Mouse (Mus musculus) CH12.LX (cell line): ENCODE data around the gene Hist1h4h. TPM values are rescaled to one million over a fixed set of nuclear protein-coding genes. Genes with fewer than 3 reads are reported as not detected.

Experiments
- DNase-seq: peaks from one replicate; pipeline ENCODE4 v3.0.0-alpha.2; 2013; ENCODE audit errors: extremely low read depth
- H3K27ac ChIP-seq: 2 replicates; pipeline ENCODE4 v1.5.1; 2012; ENCODE audit warnings: low read depth, mild to moderate bottlenecking, control low read depth, moderate library complexity; ENCODE audit not compliant: insufficient read depth
- H3K27me3 ChIP-seq: replicated peaks from 2 replicates; pipeline ENCODE3; 2012; ENCODE audit warnings: inconsistent platforms
- H3K36me3 ChIP-seq, 2 experiments: replicated peaks in 1 of 2; 2 replicates each; pipeline versions ENCODE3 to v1.6.1; 2012; ENCODE audit warnings: inconsistent platforms in 1 of 2, low read length in 1 of 2, mild to moderate bottlenecking in 1 of 2, mixed read lengths in 1 of 2, moderate library complexity in 1 of 2; ENCODE audit not compliant: control insufficient read depth in 1 of 2, insufficient read depth in 1 of 2
- H3K4me1 ChIP-seq, 2 experiments: 2 replicates each; pipeline ENCODE4 v1.6.1; 2012; ENCODE audit warnings: inconsistent platforms in 1 of 2, moderate library complexity in 1 of 2; ENCODE audit not compliant: insufficient read depth in 2 of 2, control insufficient read depth in 1 of 2
- H3K4me2 ChIP-seq: 2 replicates; pipeline ENCODE4 v1.6.1; 2012; ENCODE audit warnings: low read depth, mild to moderate bottlenecking, control low read depth; ENCODE audit not compliant: poor library complexity, insufficient read depth, severe bottlenecking
- H3K4me3 ChIP-seq, 3 experiments: fragments of 150-350 bp in 1 of 3; sonication (generic) in 1 of 3; replicated peaks in 1 of 3; 2 replicates each; pipeline versions ENCODE3 to v1.5.1; 2011 to 2012; ENCODE audit warnings: low read depth in 2 of 3, low read length in 2 of 3, mild to moderate bottlenecking in 2 of 3, moderate library complexity in 2 of 3, control low read depth in 1 of 3, improper control_type of control experiment in 1 of 3, inconsistent platforms in 1 of 3, mixed read lengths in 1 of 3; ENCODE audit not compliant: poor library complexity in 1 of 3
- H3K79me2 ChIP-seq: replicated peaks from 2 replicates; pipeline ENCODE4 v1.6.1; 2012; ENCODE audit warnings: mild to moderate bottlenecking, moderate library complexity; ENCODE audit not compliant: control insufficient read depth, poor library complexity, insufficient read depth, severe bottlenecking; ENCODE audit errors: extremely low read depth
- H3K9ac ChIP-seq: 2 replicates; pipeline ENCODE4 v1.6.1; 2012; ENCODE audit warnings: low read depth, mild to moderate bottlenecking, control low read depth, moderate library complexity; ENCODE audit not compliant: insufficient read depth
- H3K9me3 ChIP-seq: replicated peaks from 2 replicates; pipeline ENCODE3; 2012; ENCODE audit warnings: low read length, inconsistent platforms, mixed read lengths
- BHLHE40 ChIP-seq: IDR thresholded peaks from 2 replicates; pipeline ENCODE4 v1.6.1; 2011; ENCODE audit warnings: mild to moderate bottlenecking, low read depth, low read length, improper control_type of control experiment
- CHD1 ChIP-seq: IDR thresholded peaks from 2 replicates; pipeline ENCODE4 v1.6.1; 2012; ENCODE audit warnings: low read depth, low read length, improper control_type of control experiment, inconsistent platforms
- CHD2 ChIP-seq: IDR thresholded peaks from 2 replicates; pipeline ENCODE4 v1.6.1; 2011; ENCODE audit warnings: low read length, improper control_type of control experiment
- CTCF ChIP-seq, 2 experiments: IDR thresholded peaks in 1 of 2; conservative IDR thresholded peaks in 1 of 2; 2 replicates each; pipeline ENCODE4 v1.5.1; 2011 to 2012; ENCODE audit warnings: low read depth in 2 of 2, low read length in 2 of 2, improper control_type of control experiment in 1 of 2, inconsistent platforms in 1 of 2, mild to moderate bottlenecking in 1 of 2, moderate library complexity in 1 of 2
- E2F4 ChIP-seq: IDR thresholded peaks from 2 replicates; pipeline ENCODE4 v1.6.1; 2011; ENCODE audit warnings: low read depth, low read length, improper control_type of control experiment; ENCODE audit not compliant: insufficient replicate concordance
- ELF1 ChIP-seq: IDR thresholded peaks from 2 replicates; pipeline ENCODE4 v1.6.1; 2014; ENCODE audit warnings: low read depth, mild to moderate bottlenecking, inconsistent platforms, low read length, improper control_type of control experiment
- EP300 ChIP-seq: IDR thresholded peaks from 2 replicates; pipeline ENCODE4 v1.6.1; 2011; ENCODE audit warnings: low read length, improper control_type of control experiment
- ETS1 ChIP-seq: conservative IDR thresholded peaks from 2 replicates; pipeline ENCODE4 v1.6.1; 2012; ENCODE audit warnings: low read depth, mild to moderate bottlenecking, inconsistent platforms, low read length, improper control_type of control experiment, moderate library complexity
- GABPA ChIP-seq: IDR thresholded peaks from 2 replicates; pipeline ENCODE4 v1.6.1; 2012; ENCODE audit warnings: low read depth, low read length, improper control_type of control experiment, inconsistent platforms; ENCODE audit not compliant: insufficient replicate concordance
- HCFC1 ChIP-seq: IDR thresholded peaks from 2 replicates; pipeline ENCODE4 v1.6.1; 2012; ENCODE audit warnings: low read depth, mild to moderate bottlenecking, inconsistent platforms, low read length, improper control_type of control experiment
- IRF4 ChIP-seq: IDR thresholded peaks from 2 replicates; pipeline ENCODE4 v1.6.1; 2014; ENCODE audit warnings: low read depth, mild to moderate bottlenecking, inconsistent platforms, low read length, improper control_type of control experiment
- JUN ChIP-seq: IDR thresholded peaks from 2 replicates; pipeline ENCODE4 v1.6.1; 2011; ENCODE audit warnings: low read depth, mild to moderate bottlenecking, low read length, improper control_type of control experiment, moderate library complexity; ENCODE audit not compliant: insufficient read depth
- JUND ChIP-seq: conservative IDR thresholded peaks from 2 replicates; pipeline ENCODE4 v1.6.1; 2011; ENCODE audit warnings: low read depth, low read length, improper control_type of control experiment
- KAT2A ChIP-seq: IDR thresholded peaks from 2 replicates; pipeline ENCODE4 v1.6.1; 2012; ENCODE audit warnings: low read length, improper control_type of control experiment, inconsistent platforms; ENCODE audit not compliant: insufficient replicate concordance
- MAFK ChIP-seq: IDR thresholded peaks from 2 replicates; pipeline ENCODE4 v1.6.1; 2011; ENCODE audit warnings: low read length, improper control_type of control experiment; ENCODE audit not compliant: insufficient replicate concordance
- MAX ChIP-seq: IDR thresholded peaks from 2 replicates; pipeline ENCODE4 v1.6.1; 2011; ENCODE audit warnings: low read length, improper control_type of control experiment
- MAZ ChIP-seq: IDR thresholded peaks from 2 replicates; pipeline ENCODE4 v1.6.1; 2012; ENCODE audit warnings: low read depth, mild to moderate bottlenecking, inconsistent platforms, low read length, improper control_type of control experiment, moderate library complexity
- MEF2A ChIP-seq: IDR thresholded peaks from 2 replicates; pipeline ENCODE4 v1.6.1; 2014; ENCODE audit warnings: low read depth, mild to moderate bottlenecking, inconsistent platforms, low read length, improper control_type of control experiment, borderline replicate concordance
- MXI1 ChIP-seq: IDR thresholded peaks from 2 replicates; pipeline ENCODE4 v1.6.1; 2011; ENCODE audit warnings: mild to moderate bottlenecking, low read depth, low read length, improper control_type of control experiment
- MYC ChIP-seq: IDR thresholded peaks from 2 replicates; pipeline ENCODE4 v1.6.1; 2011; ENCODE audit warnings: low read depth, mild to moderate bottlenecking, improper control_type of control experiment, low read length
- NELFE ChIP-seq: IDR thresholded peaks from 2 replicates; pipeline ENCODE4 v1.6.1; 2011; ENCODE audit warnings: low read depth, low read length, improper control_type of control experiment
- NRF1 ChIP-seq: IDR thresholded peaks from 2 replicates; pipeline ENCODE4 v1.6.1; 2014; ENCODE audit warnings: low read depth, mild to moderate bottlenecking, inconsistent platforms, low read length, improper control_type of control experiment, moderate library complexity
- PAX5 ChIP-seq: IDR thresholded peaks from 2 replicates; pipeline ENCODE4 v1.6.1; 2012; ENCODE audit warnings: low read length, inconsistent platforms, mixed read lengths
- POLR2A ChIP-seq: IDR thresholded peaks from 2 replicates; pipeline ENCODE4 v1.6.1; 2011; ENCODE audit warnings: low read depth, mild to moderate bottlenecking, improper control_type of control experiment, low read length
- POLR2AphosphoS2 ChIP-seq: IDR thresholded peaks from 2 replicates; pipeline ENCODE4 v1.6.1; 2011; ENCODE audit warnings: low read depth, low read length, improper control_type of control experiment
- RAD21 ChIP-seq: IDR thresholded peaks from 2 replicates; pipeline ENCODE4 v1.6.1; 2011; ENCODE audit warnings: low read depth, mild to moderate bottlenecking, low read length, improper control_type of control experiment, moderate library complexity
- RCOR1 ChIP-seq: conservative IDR thresholded peaks from 2 replicates; pipeline ENCODE4 v1.6.1; 2012; ENCODE audit warnings: low read depth, mild to moderate bottlenecking, inconsistent platforms, low read length, improper control_type of control experiment
- SIN3A ChIP-seq: IDR thresholded peaks from 2 replicates; pipeline ENCODE4 v1.6.1; 2012; ENCODE audit warnings: low read length, improper control_type of control experiment, inconsistent platforms
- SMC3 ChIP-seq: IDR thresholded peaks from 2 replicates; pipeline ENCODE4 v1.6.1; 2011; ENCODE audit warnings: low read depth, low read length, improper control_type of control experiment
- TBP ChIP-seq: conservative IDR thresholded peaks from 2 replicates; pipeline ENCODE4 v1.6.1; 2011; ENCODE audit warnings: low read depth, low read length, improper control_type of control experiment
- TCF12 ChIP-seq: IDR thresholded peaks from 2 replicates; pipeline ENCODE4 v1.6.1; 2014; ENCODE audit warnings: low read depth, mild to moderate bottlenecking, inconsistent platforms, low read length, improper control_type of control experiment
- UBTF ChIP-seq: IDR thresholded peaks from 2 replicates; pipeline ENCODE4 v1.6.1; 2012; ENCODE audit warnings: low read depth, mild to moderate bottlenecking, inconsistent platforms, low read length, improper control_type of control experiment, moderate library complexity
- USF1 ChIP-seq: IDR thresholded peaks from 2 replicates; pipeline ENCODE4 v1.6.1; 2014; ENCODE audit warnings: low read depth, mild to moderate bottlenecking, inconsistent platforms, low read length, improper control_type of control experiment
- USF2 ChIP-seq: conservative IDR thresholded peaks from 2 replicates; pipeline ENCODE4 v1.6.1; 2011; ENCODE audit warnings: low read depth, low read length, improper control_type of control experiment
- ZC3H11A ChIP-seq: IDR thresholded peaks from 2 replicates; pipeline ENCODE4 v1.6.1; 2012; ENCODE audit warnings: low read depth, mild to moderate bottlenecking, inconsistent platforms, low read length, improper control_type of control experiment
- ZKSCAN1 ChIP-seq: IDR thresholded peaks from 2 replicates; pipeline ENCODE4 v1.6.1; 2012; ENCODE audit warnings: low read depth, inconsistent platforms, low read length, improper control_type of control experiment, borderline replicate concordance
- ZMIZ1 ChIP-seq: IDR thresholded peaks from 2 replicates; pipeline ENCODE4 v1.6.1; 2012; ENCODE audit warnings: low read depth, mild to moderate bottlenecking, inconsistent platforms, low read length, improper control_type of control experiment
- ZNF384 ChIP-seq: IDR thresholded peaks from 2 replicates; pipeline ENCODE4 v1.6.1; 2012; ENCODE audit warnings: low read depth, low read length, improper control_type of control experiment, inconsistent platforms
- dilution Hi-C: fragments of 300-500 bp; cut with MboI; formaldehyde crosslinking; loops from 2 replicates; pipeline ENCODE4 v1.14.3; 2020; ENCODE audit warnings: low sequenced_read_pairs; ENCODE audit not compliant: extremely low pct_unique_long_range_greater_than_20kb, extremely low pct_ligation_motif_present
- in situ Hi-C: fragments of 300-500 bp; cut with MboI; formaldehyde crosslinking; loops from 3 replicates; pipeline ENCODE4 v1.14.3; 2019; ENCODE audit warnings: low sequenced_read_pairs, low pct_ligation_motif_present, low pct_unique_long_range_greater_than_20kb, mixed read lengths
- polyA plus RNA-seq: library from polyadenylated mRNA; unstranded; fragments of >175 nt; gene quantifications from 2 replicates; pipeline ENCODE4 v1.2.1, GENCODE M21; 2012; ENCODE audit warnings: low read depth; ENCODE audit not compliant: insufficient read length
- total RNA-seq, 2 experiments: library from RNA; depleted of rRNA; stranded (reverse); fragments of 300-350 nt in 1 of 2; fragments of >200 nt in 1 of 2; gene quantifications; 2 replicates each; pipeline ENCODE4 v1.2.3; 2012 to 2014

Hist1h4h gene
- total and polyA plus RNA-seq, 3 experiments = 5.5 to 4,957 (median 19.4) TPM

- TF ChIP-seq CTCF (conservative IDR thresholded peaks at IDR 0.05 in 1 of 2, IDR thresholded peaks at IDR 0.05 in 1 of 2; ENCODE audit: low read depth in 2 of 2, low read length in 2 of 2) (no peak), POLR2A (peak; percentile 98), JUN (no peak), MAX (0 out of 2 replicates have a peak, but pooled peaks have one; percentile 8), CHD1 (no peak; the same call in none of the 2 replicates), KAT2A (0 out of 2 replicates have a peak, but pooled peaks have one; percentile 67), MXI1 (peak; percentile 31; the same call in 1 of the 2 replicates), TBP (peak; percentile 99), MYC (peak; percentile 82), HCFC1 (peak; percentile 79), BHLHE40 (no peak), UBTF (peak; percentile 90), USF2 (no peak), NRF1 (no peak), SMC3 (no peak), JUND (peak; percentile 54; the same call in 1 of the 2 replicates), ELF1 (peak; percentile 99), MAZ (no peak), CHD2 (peak; percentile 93), ZMIZ1 (peak; percentile 99), POLR2AphosphoS2 (peak; percentile 99), TCF12 (peak; percentile 80), EP300 (no peak), PAX5 (no peak), USF1 (no peak), MAFK (0 out of 2 replicates have a peak, but pooled peaks have one; percentile 7), RAD21 (no peak), E2F4 (peak; percentile 71; the same call in 1 of the 2 replicates), IRF4 (peak; percentile 8; the same call in 1 of the 2 replicates), NELFE (peak; percentile 100), ZC3H11A (no peak), SIN3A (no peak), ZNF384 (no peak), MEF2A (no peak), GABPA (no peak), ETS1 (no peak), ZKSCAN1 (no peak), RCOR1 (no peak; the same call in 1 of the 2 replicates)
- TF ChIP-seq, all 38 proteins: peak for 18
- Histone ChIP-seq H3K4me2 (peak within 1 kb of the TSS; percentile 84), H3K27me3 (no peaks in the 10 kb centered on the region), H3K27ac (peak within 1 kb of the TSS; percentile 97), H3K4me3 (peak within 1 kb of the TSS; percentile 50 to 72 (median 51)), H3K4me1 (peaks cover 0 to 19% of the 10 kb centered on the region in 2 experiments; a peak in 2 of 4 replicates), H3K36me3 (no peaks in the 10 kb centered on the region), H3K9me3 (no peaks in the 10 kb centered on the region), H3K79me2 (no peaks in the 10 kb centered on the region), H3K9ac (peak within 1 kb of the TSS; percentile 97)
- dilution Hi-C loops = no loop called here
- in situ Hi-C loops = no loop called here
- peak; percentile 94 for DNase-seq
Measured at GRCm38 (mm10) chr13:23543965-23544786, 13.3 kb downstream of the Hist1h4h start, which contains the start of gene Hist1h3f. Gene Hist1h3f, plus strand, starts transcription at chr13:23544052.
